Mouse (Mus musculus): Measurements from ENCODE around the gene Olfr1251. TPM values are rescaled to one million over a fixed set of nuclear protein-coding genes. Genes with fewer than 3 reads are reported as not detected.

Olfr1251 gene
- not detected in 2 replicates for polyA plus RNA-seq (2012; rRNA removed; ENCODE audit: low replicate concordance)

GRCm38 (mm10) chr2:89671836-89672235 lies at the start of gene Olfr1251:
Olfr1251 (minus strand) TSS chr2:89671936.

GRCm38 (mm10) chr2:89661367-89661766 lies 10.4 kb downstream of the Olfr1251 start, which contains the start of gene Olfr1250:
Olfr1250 (minus strand) TSS chr2:89661467.

GRCm38 (mm10) chr2:89634883-89635282 lies 36.9 kb downstream of the Olfr1251 start, which contains the start of gene Olfr1249:
Olfr1249 (minus strand) TSS chr2:89634983.

DNA sequence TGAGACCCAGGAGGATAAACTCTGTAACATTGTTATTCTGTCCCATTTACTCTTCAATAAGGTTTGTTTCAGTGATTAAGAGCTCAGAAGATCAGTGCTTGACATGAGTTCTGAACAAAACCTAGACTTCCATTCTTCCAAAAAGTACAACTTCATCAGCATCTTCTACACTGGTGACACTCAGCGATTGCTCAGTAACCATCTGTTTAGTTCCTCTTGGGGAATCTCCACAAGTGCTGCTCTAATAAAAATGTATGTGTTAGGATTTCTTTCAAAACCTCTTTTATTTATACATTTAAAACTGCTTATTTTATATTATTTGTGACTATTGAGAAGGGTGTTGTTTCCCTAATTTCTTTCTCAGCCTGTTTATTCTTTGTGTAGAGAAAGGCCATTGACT lies 53.6 kb downstream of the Olfr1251 start, which contains the start of gene Olfr1248:
Gene Olfr1248 (minus strand): TSS at position 101 of the 400 bp plus-strand sequence.

Other genes starting within 250 kb of the Olfr1251 start
- not detected in 2 replicates for gene Olfr1240, start 228.9 kb downstream of the Olfr1251 start, polyA plus RNA-seq (2012; rRNA removed; ENCODE audit: low replicate concordance)
- gene Olfr1241, start 184.8 kb downstream of the Olfr1251 start, polyA plus RNA-seq (2012; rRNA removed; ENCODE audit: low replicate concordance), result not detected in 2 replicates
- not detected in 2 replicates for gene Olfr1242, start 173.6 kb downstream of the Olfr1251 start, polyA plus RNA-seq (2012; rRNA removed; ENCODE audit: low replicate concordance)
- gene Olfr1243, start 140.4 kb downstream of the Olfr1251 start, polyA plus RNA-seq (2012; rRNA removed; ENCODE audit: low replicate concordance), result not detected in 2 replicates
- not detected in 2 replicates for gene Olfr1245, start 93.5 kb downstream of the Olfr1251 start, polyA plus RNA-seq (2012; rRNA removed; ENCODE audit: low replicate concordance)
- gene Olfr1246, start 78.8 kb downstream of the Olfr1251 start, polyA plus RNA-seq (2012; rRNA removed; ENCODE audit: low replicate concordance), result not detected in 2 replicates
- gene Olfr1247, start 57.8 kb downstream of the Olfr1251 start, polyA plus RNA-seq (2012; rRNA removed; ENCODE audit: low replicate concordance), result not detected in 2 replicates
- gene Olfr1248, start 53.7 kb downstream of the Olfr1251 start, polyA plus RNA-seq (2012; rRNA removed; ENCODE audit: low replicate concordance), result not detected in 2 replicates
- not detected in 2 replicates for gene Olfr1249, start 37.0 kb downstream of the Olfr1251 start, polyA plus RNA-seq (2012; rRNA removed; ENCODE audit: low replicate concordance)
- gene Olfr1250, start 10.5 kb downstream of the Olfr1251 start, polyA plus RNA-seq (2012; rRNA removed; ENCODE audit: low replicate concordance), result not detected in 2 replicates
- not detected in 2 replicates for gene Olfr1252, start 53.1 kb upstream of the Olfr1251 start, polyA plus RNA-seq (2012; rRNA removed; ENCODE audit: low replicate concordance)
- not detected in 2 replicates for gene Olfr1253, start 85.2 kb upstream of the Olfr1251 start, polyA plus RNA-seq (2012; rRNA removed; ENCODE audit: low replicate concordance)
- not detected in 2 replicates for gene Olfr1254, start 121.7 kb upstream of the Olfr1251 start, polyA plus RNA-seq (2012; rRNA removed; ENCODE audit: low replicate concordance)
- not detected in 2 replicates for gene Olfr1255, start 140.1 kb upstream of the Olfr1251 start, polyA plus RNA-seq (2012; rRNA removed; ENCODE audit: low replicate concordance)
- not detected in 2 replicates for gene Olfr1256, start 169.6 kb upstream of the Olfr1251 start, polyA plus RNA-seq (2012; rRNA removed; ENCODE audit: low replicate concordance)
- not detected in 2 replicates for gene Olfr48, start 176.3 kb upstream of the Olfr1251 start, polyA plus RNA-seq (2012; rRNA removed; ENCODE audit: low replicate concordance)
- gene Olfr1257, start 206.5 kb upstream of the Olfr1251 start, polyA plus RNA-seq (2012; rRNA removed; ENCODE audit: low replicate concordance), result not detected in 2 replicates

Measured in subcutaneous adipose tissue, adult 2 months (tissue).